Mouse (Mus musculus): ENCODE data around the gene Gli2. TPM values are rescaled to one million over a fixed set of nuclear protein-coding genes. Genes with fewer than 3 reads are reported as not detected.

The Gli2 gene
- polyA plus RNA-seq, 1 experiment from 2014 or later, result 17.8 TPM

- H3K27me3 ChIP-seq (ENCODE audit: control insufficient read depth, insufficient read depth, low read length), result no peaks in the 10 kb centered on the region
- 74% methylated on average over 18 of the region's 18 CpGs for WGBS
- no peak overlapping the region for H3K4me2 ChIP-seq (ENCODE audit: low read depth, severe bottlenecking)
- H3K36me3 ChIP-seq (ENCODE audit: control insufficient read depth, insufficient read depth, low read length), result no peaks in the 10 kb centered on the region
- ATAC-seq (ENCODE audit: insufficient number of reproducible peaks, low FRiP score, low TSS enrichment, low read depth) (no peak), DNase-seq (ENCODE audit: low spot score) (no peak)
- no peaks in the 10 kb centered on the region; the same call in 1 of the 2 replicates for H3K9me3 ChIP-seq (ENCODE audit: control insufficient read depth, low read length)
- H3K27ac ChIP-seq (replicated peaks; ENCODE audit: low read depth, low read length), result no peak overlapping the region
- H3K4me3 ChIP-seq (ENCODE audit: low read depth, low read length), result no peak overlapping the region
- H3K4me1 ChIP-seq (ENCODE audit: control insufficient read depth, insufficient read depth, low read length), result peaks cover 8% of the 10 kb centered on the region; the same call in 1 of the 2 replicates
- no peak overlapping the region for H3K9ac ChIP-seq (ENCODE audit: low read length)
These were observed 257.8 kb downstream of the Gli2 start for GRCm38 (mm10) chr1:118795415-118796167.

- H3K9me3 ChIP-seq (ENCODE audit: control insufficient read depth, low read length), result no peaks in the 10 kb centered on the region
- no peaks in the 10 kb centered on the region for H3K4me1 ChIP-seq (ENCODE audit: control insufficient read depth, insufficient read depth, low read length)
- H3K4me2 ChIP-seq (ENCODE audit: low read depth, severe bottlenecking), result no peak overlapping the region
- ATAC-seq (ENCODE audit: insufficient number of reproducible peaks, low FRiP score, low TSS enrichment, low read depth) (no peak), DNase-seq (ENCODE audit: low spot score) (no peak)
- H3K36me3 ChIP-seq (ENCODE audit: control insufficient read depth, insufficient read depth, low read length), result no peaks in the 10 kb centered on the region
- H3K9ac ChIP-seq (ENCODE audit: low read length), result no peak overlapping the region
- H3K27ac ChIP-seq (replicated peaks; ENCODE audit: low read depth, low read length), result no peak overlapping the region
- WGBS, result 50% methylated on average over 2 of the region's 2 CpGs
- no peaks in the 10 kb centered on the region for H3K27me3 ChIP-seq (ENCODE audit: control insufficient read depth, insufficient read depth, low read length)
- H3K4me3 ChIP-seq (ENCODE audit: low read depth, low read length), result no peak overlapping the region
These were observed 263.5 kb downstream of the Gli2 start for GRCm38 (mm10) chr1:118789871-118790270.

DNA sequence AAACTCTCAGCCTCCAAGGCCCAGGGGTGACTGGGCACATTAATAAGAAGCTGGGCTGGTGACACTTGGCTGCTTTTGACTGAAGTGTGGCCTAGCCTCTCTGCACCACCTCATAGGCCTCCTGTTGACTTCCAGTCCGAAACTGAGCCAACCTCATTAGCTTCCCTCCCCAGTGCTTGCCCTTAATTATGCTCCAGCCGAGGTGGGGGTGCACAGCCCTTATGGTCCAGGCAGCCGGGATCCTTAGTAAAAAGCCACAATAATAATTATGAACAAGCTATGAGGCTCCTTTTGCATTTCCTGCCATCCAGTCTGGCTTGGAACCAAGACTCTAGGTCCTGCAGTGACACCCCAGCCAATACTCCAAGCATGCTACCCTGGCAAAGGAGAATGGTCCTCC, 264.0 kb downstream of the Gli2 start:
- Histone ChIP-seq H3K4me1 (ENCODE audit: control insufficient read depth, insufficient read depth, low read length) (no peaks in the 10 kb centered on the region), H3K9me3 (ENCODE audit: control insufficient read depth, low read length) (no peaks in the 10 kb centered on the region), H3K4me3 (ENCODE audit: low read depth, low read length) (no peak overlapping the region), H3K36me3 (ENCODE audit: control insufficient read depth, insufficient read depth, low read length) (no peaks in the 10 kb centered on the region), H3K27me3 (ENCODE audit: control insufficient read depth, insufficient read depth, low read length) (no peaks in the 10 kb centered on the region), H3K4me2 (ENCODE audit: low read depth, severe bottlenecking) (no peak overlapping the region), H3K9ac (ENCODE audit: low read length) (no peak overlapping the region), H3K27ac (replicated peaks; ENCODE audit: low read depth, low read length) (no peak overlapping the region)
- DNase-seq (ENCODE audit: low spot score) (no peak), ATAC-seq (ENCODE audit: insufficient number of reproducible peaks, low FRiP score, low TSS enrichment, low read depth) (no peak)
- WGBS, result 36% methylated on average over 3 of the region's 3 CpGs

DNA sequence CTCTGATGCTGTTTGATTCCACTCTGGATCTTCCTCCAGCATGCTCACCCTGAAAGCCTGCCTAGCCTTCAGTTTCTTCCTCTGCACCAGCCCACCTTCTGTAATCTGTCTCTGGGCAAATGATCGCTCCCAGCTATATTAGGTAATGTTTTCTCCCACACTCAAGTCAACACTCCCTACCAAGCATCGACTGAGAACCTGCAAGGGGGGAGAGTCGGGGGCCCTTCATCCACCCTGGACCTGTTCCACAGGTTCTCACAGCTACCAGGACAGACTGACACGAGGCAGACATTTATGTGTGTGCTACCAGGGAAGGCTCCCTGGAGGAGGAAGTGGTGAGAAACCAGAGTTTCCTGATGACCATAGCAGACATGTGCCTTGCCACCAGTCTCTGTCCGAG, 264.6 kb downstream of the Gli2 start:
- WGBS, result 72% methylated on average over 5 of the region's 5 CpGs
- Histone ChIP-seq H3K36me3 (ENCODE audit: control insufficient read depth, insufficient read depth, low read length) (no peaks in the 10 kb centered on the region), H3K4me3 (ENCODE audit: low read depth, low read length) (no peak overlapping the region), H3K9ac (ENCODE audit: low read length) (no peak overlapping the region), H3K9me3 (ENCODE audit: control insufficient read depth, low read length) (no peaks in the 10 kb centered on the region), H3K4me1 (ENCODE audit: control insufficient read depth, insufficient read depth, low read length) (no peaks in the 10 kb centered on the region), H3K4me2 (ENCODE audit: low read depth, severe bottlenecking) (no peak overlapping the region), H3K27ac (replicated peaks; ENCODE audit: low read depth, low read length) (no peak overlapping the region), H3K27me3 (ENCODE audit: control insufficient read depth, insufficient read depth, low read length) (no peaks in the 10 kb centered on the region)
- ATAC-seq (ENCODE audit: insufficient number of reproducible peaks, low FRiP score, low TSS enrichment, low read depth) (no peak), DNase-seq (ENCODE audit: low spot score) (no peak)

DNA sequence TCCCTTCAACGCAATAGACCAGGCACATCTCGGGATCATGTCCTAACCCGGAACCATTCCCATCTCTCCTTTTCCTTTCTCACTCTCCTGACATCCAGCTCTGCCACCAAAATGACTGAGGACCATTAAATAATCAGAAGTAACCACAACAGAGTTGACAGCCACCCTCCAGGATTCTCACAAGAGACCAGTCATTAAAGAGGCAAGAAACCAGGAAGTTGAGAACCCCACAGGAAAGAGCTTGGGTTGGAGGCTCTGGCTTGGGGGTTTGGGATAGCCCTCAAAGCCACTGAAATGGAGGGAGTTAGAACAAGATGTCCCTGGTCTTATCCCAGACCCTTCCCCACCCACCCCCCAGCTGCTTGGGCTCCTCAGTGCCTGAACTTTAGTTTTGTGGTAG, 265.9 kb downstream of the Gli2 start:
- H3K36me3 ChIP-seq (ENCODE audit: control insufficient read depth, insufficient read depth, low read length), result no peaks in the 10 kb centered on the region
- no peaks in the 10 kb centered on the region for H3K9me3 ChIP-seq (ENCODE audit: control insufficient read depth, low read length)
- no peak for DNase-seq (ENCODE audit: low spot score)
- WGBS, result 78% methylated on average over 3 of the region's 3 CpGs
- H3K27ac ChIP-seq (replicated peaks; ENCODE audit: low read depth, low read length), result no peak overlapping the region
- ATAC-seq (ENCODE audit: insufficient number of reproducible peaks, low FRiP score, low TSS enrichment, low read depth), result no peak
- no peak overlapping the region for H3K4me2 ChIP-seq (ENCODE audit: low read depth, severe bottlenecking)
- no peak overlapping the region for H3K4me3 ChIP-seq (ENCODE audit: low read depth, low read length)
- H3K4me1 ChIP-seq (ENCODE audit: control insufficient read depth, insufficient read depth, low read length), result no peaks in the 10 kb centered on the region
- no peak overlapping the region for H3K9ac ChIP-seq (ENCODE audit: low read length)
- no peaks in the 10 kb centered on the region for H3K27me3 ChIP-seq (ENCODE audit: control insufficient read depth, insufficient read depth, low read length)

Small RNA genes within 50 kb of the gene (microRNA-seq; reads per million reads assigned to microRNA genes)
- not detected for gene Mir6346

Data from limb, embryonic 11.5 days (tissue).